Mouse (Mus musculus): Measurements from ENCODE around the gene Cela2a. TPM values are rescaled to one million over a fixed set of nuclear protein-coding genes. Genes with fewer than 3 reads are reported as not detected.

The Cela2a gene
- polyA plus RNA-seq, 1 experiment, result not detected

DNA sequence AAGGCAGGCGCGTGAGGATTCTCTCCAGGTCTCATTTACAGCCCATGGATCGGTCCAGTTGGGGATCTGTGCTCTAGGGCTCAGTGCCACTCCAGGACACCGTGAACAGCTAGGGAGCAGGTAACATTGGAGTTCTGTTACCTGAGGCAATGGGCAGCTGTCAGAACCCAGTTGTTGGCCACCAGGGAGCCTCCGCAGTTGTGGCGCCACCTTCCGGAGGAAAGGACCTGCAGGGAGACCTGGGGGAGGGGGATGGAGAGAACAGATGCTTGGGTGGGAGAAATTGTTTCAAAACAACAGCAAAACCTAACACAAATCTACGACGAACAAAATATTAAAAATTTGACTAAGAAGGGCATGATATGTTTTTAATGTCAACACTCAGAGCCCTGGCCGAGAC lies 3.9 kb downstream of the Cela2a start:
- 83% methylated on average over 10 of the region's 10 CpGs for WGBS
- H3K4me1 ChIP-seq (ENCODE audit: control insufficient read depth, insufficient read depth, low read length), result no peaks in the 10 kb centered on the region
- TF ChIP-seq POLR2A (IDR thresholded peaks at IDR 0.05; ENCODE audit: borderline replicate concordance, control insufficient read depth, low read depth, low read length), result no peak
- peak; percentile 18; the same call in 1 of the 2 replicates for TF ChIP-seq CTCF (IDR thresholded peaks at IDR 0.05; ENCODE audit: control insufficient read depth, insufficient read depth, low read length)

DNA sequence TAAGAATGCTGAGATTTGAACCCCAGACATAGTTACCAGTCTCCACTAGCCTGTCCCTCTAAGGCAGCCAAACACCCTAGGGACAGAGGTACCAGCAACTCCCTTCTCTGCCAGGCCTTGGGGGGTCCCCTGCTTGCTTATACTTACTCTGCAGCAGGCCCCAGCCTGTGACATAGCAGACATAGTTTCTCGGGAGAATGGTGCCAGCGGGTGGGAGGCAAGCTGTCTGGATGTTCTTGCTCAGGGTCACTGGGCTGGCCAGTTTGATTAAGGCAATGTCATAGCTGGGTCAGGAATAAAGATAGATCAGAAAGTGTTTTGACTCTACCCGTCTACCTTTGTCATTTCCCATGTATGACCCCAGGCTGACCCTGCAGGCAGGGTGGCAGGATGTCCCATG lies 4.8 kb downstream of the Cela2a start:
- TF ChIP-seq POLR2A (IDR thresholded peaks at IDR 0.05; ENCODE audit: borderline replicate concordance, control insufficient read depth, low read depth, low read length) (no peak), CTCF (IDR thresholded peaks at IDR 0.05; ENCODE audit: control insufficient read depth, insufficient read depth, low read length) (no peak)
- 74% methylated on average over 3 of the region's 3 CpGs for WGBS
- H3K27ac ChIP-seq (ENCODE audit: control insufficient read depth, insufficient read depth, low read depth, low read length, poor library complexity), result no peak overlapping the region
- no peaks in the 10 kb centered on the region for H3K4me1 ChIP-seq (ENCODE audit: control insufficient read depth, insufficient read depth, low read length)
- H3K4me3 ChIP-seq (replicated peaks; ENCODE audit: control insufficient read depth, low read depth, low read length), result no peak overlapping the region

More for the DNA sequence above, 3.9 kb downstream of the Cela2a start:
- H3K4me3 ChIP-seq (replicated peaks; ENCODE audit: control insufficient read depth, low read depth, low read length), result no peak overlapping the region
- H3K27ac ChIP-seq (ENCODE audit: control insufficient read depth, insufficient read depth, low read depth, low read length, poor library complexity), result no peak overlapping the region

DNA sequence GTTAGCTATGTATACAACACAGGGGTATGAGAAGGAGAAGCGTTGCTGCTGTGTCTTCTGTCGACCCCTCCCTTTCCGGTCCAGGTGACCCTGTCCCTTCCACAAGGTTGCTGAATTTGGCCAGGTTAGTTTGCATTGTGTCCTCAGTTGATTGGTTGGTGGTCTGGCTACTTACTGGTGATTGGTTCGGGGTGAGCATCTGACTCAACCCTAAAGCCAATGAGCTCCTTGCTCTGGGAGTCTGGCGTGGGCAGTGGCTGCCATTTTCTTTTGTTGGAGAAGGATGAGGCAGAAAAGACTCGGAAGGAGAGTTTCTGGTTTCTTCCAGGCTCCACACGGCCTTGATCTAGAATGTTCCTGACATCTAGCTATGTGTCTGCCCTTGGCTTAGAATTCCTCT lies 6.6 kb downstream of the Cela2a start:
- Histone ChIP-seq H3K27ac (ENCODE audit: control insufficient read depth, insufficient read depth, low read depth, low read length, poor library complexity) (no peak overlapping the region), H3K4me1 (ENCODE audit: control insufficient read depth, insufficient read depth, low read length) (no peaks in the 10 kb centered on the region), H3K4me3 (replicated peaks; ENCODE audit: control insufficient read depth, low read depth, low read length) (no peak overlapping the region)
- TF ChIP-seq CTCF (IDR thresholded peaks at IDR 0.05; ENCODE audit: control insufficient read depth, insufficient read depth, low read length), result no peak
- TF ChIP-seq POLR2A (IDR thresholded peaks at IDR 0.05; ENCODE audit: borderline replicate concordance, control insufficient read depth, low read depth, low read length), result no peak
- 87% methylated on average over 7 of the region's 7 CpGs for WGBS

DNA sequence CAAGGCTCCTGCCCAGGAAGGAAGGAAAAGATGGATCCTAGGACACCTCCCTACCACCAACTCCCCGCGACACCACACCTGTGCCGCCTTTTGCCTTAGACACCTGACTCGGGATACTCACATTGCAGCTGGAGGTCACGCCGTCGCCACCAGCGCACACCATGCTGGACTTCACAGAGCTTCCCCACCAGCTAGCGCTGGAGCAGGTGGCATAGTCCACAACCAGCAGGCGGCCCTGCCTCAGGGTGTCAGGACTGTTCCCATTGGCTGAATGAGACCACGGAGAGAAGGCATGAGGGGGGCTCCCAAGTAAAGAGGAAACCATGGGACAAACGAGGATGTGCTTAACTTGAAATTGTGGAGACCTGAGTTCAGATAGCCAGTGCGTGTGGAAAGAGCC lies 7.1 kb downstream of the Cela2a start:
- Histone ChIP-seq H3K4me3 (replicated peaks; ENCODE audit: control insufficient read depth, low read depth, low read length) (no peak overlapping the region), H3K27ac (ENCODE audit: control insufficient read depth, insufficient read depth, low read depth, low read length, poor library complexity) (no peak overlapping the region), H3K4me1 (ENCODE audit: control insufficient read depth, insufficient read depth, low read length) (no peaks in the 10 kb centered on the region)
- TF ChIP-seq POLR2A (IDR thresholded peaks at IDR 0.05; ENCODE audit: borderline replicate concordance, control insufficient read depth, low read depth, low read length) (no peak), CTCF (IDR thresholded peaks at IDR 0.05; ENCODE audit: control insufficient read depth, insufficient read depth, low read length) (no peak)
- 86% methylated on average over 13 of the region's 13 CpGs for WGBS

DNA sequence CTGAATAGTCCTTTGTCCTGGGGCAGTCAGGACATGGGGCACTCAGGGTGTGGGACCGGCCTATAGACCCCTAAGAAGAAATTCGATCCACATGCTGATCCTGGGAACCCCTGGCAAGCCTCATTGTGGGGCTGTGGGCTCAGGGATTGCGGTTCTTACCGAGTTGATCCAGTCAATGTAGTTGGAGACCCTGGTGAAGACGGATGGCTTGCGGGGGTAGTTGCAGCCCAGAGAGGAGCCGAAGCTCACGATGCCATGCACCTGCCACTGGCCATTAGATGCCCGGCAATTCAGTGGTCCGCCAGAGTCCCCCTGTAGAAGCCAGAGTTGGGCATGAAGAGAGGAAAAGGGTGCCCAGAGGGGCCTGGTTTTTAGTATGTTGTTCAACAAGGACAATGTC lies 8.3 kb downstream of the Cela2a start:
- TF ChIP-seq CTCF (IDR thresholded peaks at IDR 0.05; ENCODE audit: control insufficient read depth, insufficient read depth, low read length) (no peak), POLR2A (IDR thresholded peaks at IDR 0.05; ENCODE audit: borderline replicate concordance, control insufficient read depth, low read depth, low read length) (no peak)
- WGBS, result 89% methylated on average over 10 of the region's 10 CpGs
- no peaks in the 10 kb centered on the region for H3K4me1 ChIP-seq (ENCODE audit: control insufficient read depth, insufficient read depth, low read length)
- H3K4me3 ChIP-seq (replicated peaks; ENCODE audit: control insufficient read depth, low read depth, low read length), result no peak overlapping the region
- H3K27ac ChIP-seq (ENCODE audit: control insufficient read depth, insufficient read depth, low read depth, low read length, poor library complexity), result no peak overlapping the region

DNA sequence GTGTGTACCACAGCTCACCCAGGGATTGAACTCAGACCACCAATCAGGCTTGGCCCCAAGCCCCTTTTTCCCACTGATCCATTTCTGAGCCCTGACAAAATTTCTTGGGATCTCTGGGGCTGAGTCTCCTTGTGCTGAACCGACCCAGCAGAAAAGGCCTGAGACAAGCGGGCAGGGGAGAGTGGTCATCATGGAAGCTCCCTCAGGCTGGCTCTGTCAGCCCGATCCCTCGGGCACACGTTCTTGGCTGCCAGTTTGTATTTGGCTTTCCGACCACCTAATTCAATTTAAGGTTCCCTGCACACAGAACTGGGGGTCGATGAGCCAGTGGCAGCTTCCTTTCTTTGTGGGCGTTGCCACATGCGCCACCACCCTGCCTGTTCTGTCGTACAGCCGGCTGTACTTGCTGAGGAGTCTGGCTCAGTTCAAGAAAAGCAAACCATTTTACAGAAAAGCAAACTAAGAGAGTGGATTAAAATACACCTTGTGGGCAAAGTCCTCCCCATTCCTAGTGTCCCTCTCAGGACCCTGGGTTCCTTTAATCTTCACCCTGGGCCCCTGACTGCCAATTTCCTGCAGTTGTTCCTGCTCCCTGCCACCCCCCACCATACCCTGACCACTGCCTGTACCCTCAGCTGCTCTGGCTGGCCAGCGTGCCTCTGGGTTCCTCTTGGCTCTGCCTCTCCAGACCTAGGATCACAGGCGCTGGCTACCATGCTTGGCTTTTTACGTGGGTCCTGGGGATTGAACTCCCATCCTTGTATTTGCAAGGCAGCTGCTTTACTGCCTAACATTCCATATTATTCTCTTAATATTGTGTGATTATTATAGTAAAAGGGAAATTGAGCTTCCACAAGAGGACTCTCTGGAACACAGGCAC lies 8.9 kb downstream of the Cela2a start:
- WGBS, result 56% methylated on average over 14 of the region's 14 CpGs
- H3K4me1 ChIP-seq (ENCODE audit: control insufficient read depth, insufficient read depth, low read length), result no peaks in the 10 kb centered on the region
- H3K27ac ChIP-seq (ENCODE audit: control insufficient read depth, insufficient read depth, low read depth, low read length, poor library complexity), result no peak overlapping the region
- H3K4me3 ChIP-seq (replicated peaks; ENCODE audit: control insufficient read depth, low read depth, low read length), result no peak overlapping the region
- TF ChIP-seq POLR2A (IDR thresholded peaks at IDR 0.05; ENCODE audit: borderline replicate concordance, control insufficient read depth, low read depth, low read length), result no peak
- no peak for TF ChIP-seq CTCF (IDR thresholded peaks at IDR 0.05; ENCODE audit: control insufficient read depth, insufficient read depth, low read length)

DNA sequence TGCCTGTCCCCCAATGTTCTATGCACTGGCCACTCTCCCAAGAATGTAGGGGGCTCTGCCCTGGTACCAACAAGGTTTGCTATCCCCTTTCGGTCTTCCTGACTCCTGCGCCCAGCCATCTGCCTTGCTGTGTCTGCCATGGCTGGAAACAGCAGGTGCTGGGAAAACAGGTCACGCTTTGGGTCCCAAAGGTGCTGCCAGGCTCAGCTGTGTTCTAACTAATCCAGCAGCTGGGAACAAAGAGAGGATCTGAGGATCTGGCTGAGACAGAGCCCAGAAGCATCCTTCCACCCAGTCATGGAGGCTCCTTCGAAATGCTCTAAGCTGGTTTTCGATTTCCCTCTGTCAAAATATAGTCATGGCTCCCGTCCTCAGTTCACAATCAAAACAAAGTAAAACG lies 9.7 kb downstream of the Cela2a start:
- H3K4me1 ChIP-seq (ENCODE audit: control insufficient read depth, insufficient read depth, low read length), result no peaks in the 10 kb centered on the region

DNA sequence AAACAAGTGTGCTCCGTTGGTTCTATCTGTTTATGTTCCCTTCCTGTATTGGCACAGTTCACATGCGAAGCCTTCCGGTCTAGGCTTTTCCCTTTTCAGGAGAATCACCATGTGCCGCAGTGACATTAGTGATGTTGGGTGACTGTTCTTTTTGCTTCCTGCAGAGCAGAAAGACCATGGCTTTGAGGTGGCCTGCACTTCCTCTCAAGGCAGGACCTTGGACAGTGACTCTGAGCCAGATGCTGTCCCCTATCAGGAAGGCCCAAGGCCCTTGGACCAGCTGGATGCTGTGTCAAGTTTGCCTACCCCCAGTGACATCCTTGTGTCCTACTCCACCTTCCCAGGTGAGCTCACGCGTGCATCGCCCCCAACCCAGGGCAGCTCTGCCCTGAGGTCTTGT lies 14.6 kb downstream of the Cela2a start:
- TF ChIP-seq CTCF (IDR thresholded peaks at IDR 0.05; ENCODE audit: control insufficient read depth, insufficient read depth, low read length) (no peak), POLR2A (IDR thresholded peaks at IDR 0.05; ENCODE audit: borderline replicate concordance, control insufficient read depth, low read depth, low read length) (no peak)
- no peak overlapping the region for H3K4me3 ChIP-seq (replicated peaks; ENCODE audit: control insufficient read depth, low read depth, low read length)
- H3K4me1 ChIP-seq (ENCODE audit: control insufficient read depth, insufficient read depth, low read length), result no peaks in the 10 kb centered on the region
- WGBS, result 90% methylated on average over 7 of the region's 7 CpGs
- no peak overlapping the region for H3K27ac ChIP-seq (ENCODE audit: control insufficient read depth, insufficient read depth, low read depth, low read length, poor library complexity)

More for the DNA sequence above, 9.7 kb downstream of the Cela2a start:
- Histone ChIP-seq H3K27ac (ENCODE audit: control insufficient read depth, insufficient read depth, low read depth, low read length, poor library complexity) (no peak overlapping the region), H3K4me3 (replicated peaks; ENCODE audit: control insufficient read depth, low read depth, low read length) (no peak overlapping the region)
- WGBS, result 88% methylated on average over 7 of the region's 7 CpGs
- TF ChIP-seq CTCF (IDR thresholded peaks at IDR 0.05; ENCODE audit: control insufficient read depth, insufficient read depth, low read length) (no peak), POLR2A (IDR thresholded peaks at IDR 0.05; ENCODE audit: borderline replicate concordance, control insufficient read depth, low read depth, low read length) (no peak)
